Mouse (Mus musculus): ENCODE measurements around the gene Scd3.
"Not testable (repeated sequence)": the region's sequence is repeated elsewhere in the genome, so short reads cannot be mapped to it uniquely, and the experiment has no call there.

Gene Scd3

DNA sequence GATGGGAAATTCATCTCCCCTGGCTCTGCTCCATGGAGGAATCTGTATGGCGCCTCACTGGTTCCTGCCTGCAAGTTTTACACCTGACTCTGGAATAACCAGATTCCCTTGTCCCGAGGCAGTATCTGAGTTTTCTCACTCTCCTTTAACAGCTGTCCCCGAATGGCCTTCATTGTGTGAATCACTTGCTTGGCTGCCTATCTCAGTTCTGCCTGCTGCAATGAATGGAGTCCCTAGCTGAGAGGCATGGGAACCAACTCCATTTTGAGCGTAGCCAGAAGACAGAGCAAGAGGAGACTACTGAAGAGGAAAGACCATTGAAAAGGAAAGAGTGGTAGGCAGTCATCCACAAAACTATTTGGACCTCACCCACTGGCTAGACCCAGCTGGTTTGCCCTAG, 70.6 kb downstream of the Scd3 start:
- DNase-seq (ENCODE audit: low spot score), result no peak

DNA sequence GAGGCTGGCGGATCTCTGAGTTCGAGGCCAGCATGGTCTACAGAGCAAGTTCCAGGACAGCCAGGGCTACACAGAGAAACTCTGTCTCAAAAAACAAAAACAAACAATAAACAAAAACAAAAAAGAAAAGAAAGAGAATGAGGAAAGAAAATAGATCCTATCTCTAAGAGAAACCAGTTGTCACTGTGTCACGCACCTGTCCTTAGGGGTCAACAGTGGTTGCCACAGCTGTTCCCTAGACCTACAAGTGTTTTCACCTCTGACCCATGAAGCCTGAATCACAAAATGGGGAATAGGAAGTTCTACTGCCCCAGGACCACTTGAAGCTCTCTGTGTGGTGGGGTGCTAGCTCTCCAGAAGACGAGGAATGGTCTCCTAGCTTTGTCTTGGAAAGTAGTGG, 71.4 kb downstream of the Scd3 start:
- no peak for DNase-seq (ENCODE audit: low spot score)

DNA sequence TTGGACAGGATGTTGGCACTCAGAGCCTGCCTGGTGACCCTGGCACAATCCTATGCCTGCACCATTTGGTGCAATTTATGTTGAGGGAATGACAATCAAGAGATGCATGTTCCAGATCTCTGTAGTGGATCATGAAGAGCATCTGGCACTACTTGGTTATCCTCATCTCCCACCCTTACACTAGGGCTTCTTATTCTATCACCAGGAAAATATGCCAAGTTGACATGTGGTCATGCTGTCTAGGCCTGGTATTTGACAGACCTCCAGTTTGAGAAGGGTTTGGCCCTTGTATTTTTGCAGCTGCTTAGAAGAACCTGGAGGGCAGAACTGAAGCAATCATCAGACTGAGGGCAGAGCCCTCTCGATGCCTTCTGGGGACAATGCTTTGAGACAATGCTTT, 72.3 kb downstream of the Scd3 start:
- no peak for DNase-seq (ENCODE audit: low spot score)

DNA sequence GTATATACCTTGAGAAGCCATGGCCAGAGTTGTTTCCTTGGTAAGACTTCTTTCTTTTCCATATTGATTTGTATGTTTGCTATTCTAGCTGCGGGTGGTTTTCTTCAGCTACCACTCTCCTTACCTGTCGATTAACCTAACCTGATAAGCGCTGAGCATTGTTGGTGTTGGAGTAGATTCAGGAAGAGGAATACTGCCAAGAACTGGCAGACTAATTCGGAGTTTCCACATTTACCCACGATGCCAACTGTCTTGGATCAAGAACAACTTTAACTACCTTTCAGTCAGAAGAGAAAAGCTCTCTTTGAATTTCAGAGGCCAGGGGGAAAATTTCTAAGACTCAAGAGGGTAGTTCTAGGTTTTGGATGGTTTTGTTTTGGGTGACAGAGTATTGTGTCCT, 73.8 kb downstream of the Scd3 start:
- no peak for DNase-seq (ENCODE audit: low spot score)

DNA sequence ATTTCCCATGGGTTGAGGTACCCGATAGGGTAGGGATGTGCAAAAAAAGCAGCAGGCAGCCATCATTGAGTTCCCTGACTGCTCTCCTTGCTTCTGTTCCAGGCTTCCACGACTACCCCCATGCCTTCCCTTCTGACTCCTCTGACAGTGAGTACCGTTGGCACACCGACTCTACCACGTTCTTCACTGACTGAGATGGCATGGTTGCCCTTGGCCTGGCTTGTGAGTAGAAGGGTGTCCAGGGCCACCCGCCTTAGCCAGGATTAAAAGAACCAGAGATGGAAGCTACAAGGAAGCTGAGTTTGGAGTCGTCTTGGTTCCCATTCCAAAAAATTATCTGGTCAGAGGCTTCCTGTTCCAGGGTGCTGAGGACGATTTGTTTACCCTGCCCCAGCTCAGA, 74.9 kb downstream of the Scd3 start:
- no peak for DNase-seq (ENCODE audit: low spot score)

DNA sequence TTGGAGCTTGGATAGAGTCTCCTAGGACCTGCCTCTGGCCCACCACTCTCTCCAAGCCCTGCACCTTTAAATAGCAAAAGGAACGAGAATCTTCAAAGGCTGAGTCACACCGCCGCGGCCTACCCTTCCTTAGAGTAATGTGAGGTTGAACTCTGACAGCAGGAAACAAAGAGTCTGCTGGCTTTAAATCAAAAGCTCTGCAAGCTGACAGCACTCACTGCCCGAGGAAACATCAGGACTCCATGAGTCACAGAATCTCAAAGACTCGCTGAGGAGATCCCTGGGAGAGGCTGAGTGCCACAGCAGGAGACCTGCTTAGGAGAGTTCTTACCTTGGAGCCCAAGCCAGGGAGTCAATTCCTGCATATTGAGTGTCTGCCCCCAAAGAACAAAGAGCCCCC, 77.7 kb downstream of the Scd3 start:
- DNase-seq (ENCODE audit: low spot score), result no peak

DNA sequence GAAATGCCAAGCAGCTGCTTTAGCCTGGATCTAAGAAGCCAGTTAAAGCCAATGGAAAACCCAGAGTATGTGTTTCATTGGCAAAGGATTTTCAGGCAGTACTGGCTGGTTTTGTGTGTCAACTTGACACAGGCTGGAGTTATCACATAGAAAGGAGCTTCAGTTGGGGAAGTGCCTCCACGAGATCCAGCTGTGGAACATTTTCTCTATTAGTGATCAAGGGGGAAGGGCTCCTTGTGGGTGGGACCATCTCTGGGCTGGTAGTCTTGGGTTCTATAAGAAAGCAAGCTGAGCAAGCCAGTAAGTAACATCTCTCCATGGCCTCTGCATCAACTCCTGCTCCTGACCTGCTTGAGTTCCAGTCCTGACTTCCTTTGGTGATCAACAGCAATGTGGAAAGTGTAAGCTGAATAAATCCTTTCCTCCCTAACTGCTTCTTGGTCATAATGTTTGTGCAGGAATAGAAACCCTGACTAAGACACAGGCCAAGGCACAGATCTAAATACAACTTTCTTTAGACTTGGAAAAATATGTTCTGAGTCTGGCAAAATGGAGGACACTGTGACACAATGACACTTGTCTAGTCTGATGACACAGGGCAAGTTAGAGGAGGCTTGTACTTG, 78.9 kb downstream of the Scd3 start:
- DNase-seq (ENCODE audit: low spot score), result not testable (repeated sequence)

DNA sequence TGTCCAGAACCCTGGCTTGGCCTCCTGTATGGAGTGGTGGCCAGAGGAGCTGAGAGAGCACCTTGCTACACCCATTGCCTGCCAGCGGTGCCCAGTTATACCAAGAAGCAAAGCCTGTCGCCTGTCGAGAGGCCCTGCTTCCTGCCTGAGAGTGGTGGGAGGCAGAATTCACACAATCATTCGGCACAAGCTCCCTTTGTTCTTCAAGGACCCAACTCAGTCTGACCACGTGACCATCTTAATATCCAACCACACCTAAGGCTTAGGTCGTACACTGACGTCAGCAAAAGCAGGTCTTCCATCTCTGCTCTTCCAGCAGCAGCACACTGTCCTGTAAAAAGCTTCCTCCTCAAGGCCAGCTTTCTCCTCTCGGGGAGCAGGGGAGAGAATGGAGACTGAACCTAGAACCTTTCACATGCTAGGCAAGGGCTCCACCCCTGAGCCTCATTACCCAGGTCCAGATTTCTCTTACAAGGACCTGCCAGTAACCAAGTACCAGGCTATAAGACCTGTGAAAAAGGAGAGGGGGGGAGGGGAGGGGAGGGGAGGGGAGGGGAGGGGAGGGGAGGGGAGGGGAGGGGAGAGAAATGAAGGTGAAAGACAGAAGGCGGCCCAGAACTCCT, 79.6 kb downstream of the Scd3 start:
- DNase-seq (ENCODE audit: low spot score), result no peak

DNA sequence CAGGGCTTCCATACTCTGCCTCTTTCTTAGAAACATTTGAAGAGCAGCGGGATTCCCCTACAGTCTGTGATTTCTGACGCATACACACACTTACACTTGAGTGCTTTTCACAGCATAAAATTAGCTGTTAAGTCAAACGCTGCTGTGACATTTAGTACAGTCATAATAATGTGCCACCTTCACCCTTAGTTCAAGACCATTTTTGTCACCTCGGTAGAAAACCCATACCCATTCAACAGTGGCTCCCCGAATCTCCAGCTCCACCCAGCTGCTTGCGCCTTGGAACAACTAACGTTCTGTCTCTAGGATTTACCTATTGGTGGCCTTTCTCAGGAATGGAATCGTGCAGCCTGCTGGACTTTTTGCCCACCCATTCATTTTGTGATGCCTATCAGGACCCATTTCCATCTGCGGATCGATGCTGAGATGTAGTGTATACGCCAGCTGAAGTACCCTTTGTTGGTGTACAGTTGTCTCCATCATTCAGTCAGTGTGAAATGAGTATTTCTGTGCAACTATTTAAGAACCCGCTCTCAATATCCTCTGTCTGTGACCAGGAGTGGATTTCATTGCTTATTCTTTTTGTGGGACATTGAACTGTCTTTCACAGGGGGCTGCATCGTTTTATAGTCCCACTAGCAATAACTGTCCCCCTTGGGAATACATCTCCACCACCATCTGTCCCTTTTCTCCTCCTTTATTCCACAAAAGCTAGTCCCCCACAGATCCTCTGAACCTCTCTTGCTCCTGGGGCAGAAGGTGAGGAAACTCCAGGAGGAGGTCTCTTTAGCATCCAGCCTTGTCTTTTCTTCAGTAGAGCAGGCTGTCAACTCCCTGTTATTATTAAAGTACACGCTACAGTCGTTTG, 80.3 kb downstream of the Scd3 start:
- no peak for DNase-seq (ENCODE audit: low spot score)

DNA sequence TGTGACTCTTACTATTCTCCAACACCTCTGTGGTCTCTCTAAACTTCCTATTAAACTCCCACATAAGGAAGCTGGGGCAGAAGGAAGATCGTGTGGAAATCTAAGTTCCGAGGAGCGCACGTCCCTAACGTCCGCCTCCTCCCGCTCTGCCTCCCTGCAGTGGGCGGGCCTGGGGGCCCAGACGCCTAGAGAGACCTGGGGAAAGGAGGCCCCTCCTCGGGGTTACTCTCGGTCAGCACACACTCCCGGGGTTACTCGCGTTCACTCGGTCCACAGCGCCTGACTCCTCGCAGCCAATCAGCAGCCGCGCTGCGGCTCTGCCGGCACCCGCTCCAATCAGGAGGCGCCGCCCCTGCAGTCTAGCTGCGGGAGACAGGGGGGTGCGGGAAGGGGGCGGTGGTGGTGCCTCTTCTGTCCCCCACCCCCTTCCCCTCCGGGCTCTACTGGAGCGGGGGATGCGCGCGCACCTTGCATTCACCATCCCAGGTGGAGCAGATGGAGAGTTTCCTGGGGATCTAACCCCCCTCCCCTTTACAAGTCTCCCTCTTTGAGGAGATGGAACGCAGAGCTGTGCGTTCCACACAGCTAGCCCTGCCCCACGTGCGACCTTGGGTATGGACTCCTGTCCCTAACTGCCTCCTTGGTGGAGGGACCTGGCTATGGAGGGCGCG, 81.1 kb downstream of the Scd3 start:
- DNase-seq (ENCODE audit: low spot score), result peak; percentile 79

DNA sequence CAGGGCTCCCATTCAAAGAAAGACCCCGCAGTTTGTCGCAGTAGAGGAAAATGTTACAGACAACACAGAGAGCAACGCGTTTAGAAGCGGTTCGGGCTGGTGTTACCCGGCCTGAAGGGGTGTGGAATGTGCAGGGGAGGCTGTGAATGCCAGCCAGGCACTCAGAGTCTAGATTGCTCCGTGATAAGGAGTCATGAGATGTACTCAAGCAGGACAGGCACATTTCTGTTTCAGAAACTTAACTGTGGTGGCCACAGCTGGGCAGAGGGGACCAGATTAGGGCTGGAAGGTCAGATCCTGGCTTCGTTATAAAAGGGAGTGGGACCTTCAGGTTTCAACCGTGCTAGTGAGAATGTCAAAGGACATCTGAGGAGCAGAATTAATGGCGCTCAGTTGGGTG, 81.7 kb downstream of the Scd3 start:
- DNase-seq (ENCODE audit: low spot score), result no peak

DNA sequence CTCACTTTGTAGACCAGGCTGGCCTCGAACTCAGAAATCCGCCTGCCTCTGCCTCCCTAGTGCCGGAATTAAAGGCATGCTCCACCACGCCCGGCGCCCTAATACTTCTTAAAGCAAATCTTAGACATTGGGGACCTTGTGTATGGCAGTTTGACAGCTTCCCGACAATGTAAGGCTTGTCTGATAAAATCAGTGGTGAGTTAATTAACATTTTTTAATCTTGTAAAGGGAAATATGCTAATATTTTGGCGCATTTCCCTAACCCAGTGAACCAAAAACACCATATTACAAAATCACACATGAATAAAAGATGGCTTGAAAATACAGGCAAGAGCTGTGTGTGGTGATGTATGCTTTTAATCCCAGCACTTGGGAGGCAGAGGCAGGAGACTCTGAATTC, 82.5 kb downstream of the Scd3 start:
- DNase-seq (ENCODE audit: low spot score), result no peak

DNA sequence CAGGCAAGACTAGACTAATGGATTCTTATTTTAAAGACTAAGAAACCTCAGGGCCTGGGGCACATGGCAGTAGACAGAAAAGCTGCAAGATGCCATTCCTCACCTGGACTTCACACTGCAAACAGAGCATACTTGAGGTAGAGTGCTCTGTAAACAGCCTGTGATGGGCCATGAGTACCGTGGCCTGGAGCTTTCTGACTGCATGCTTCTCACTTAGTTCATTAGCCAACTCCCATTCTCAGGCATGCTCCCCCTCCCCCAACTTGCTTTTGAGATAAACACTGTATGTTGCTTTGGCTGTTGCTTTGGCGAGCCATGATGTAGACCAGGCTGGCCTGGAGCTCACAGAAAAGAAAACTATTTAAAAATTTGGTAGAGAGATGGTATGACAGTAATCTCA, 83.0 kb downstream of the Scd3 start:
- no peak for DNase-seq (ENCODE audit: low spot score)

DNA sequence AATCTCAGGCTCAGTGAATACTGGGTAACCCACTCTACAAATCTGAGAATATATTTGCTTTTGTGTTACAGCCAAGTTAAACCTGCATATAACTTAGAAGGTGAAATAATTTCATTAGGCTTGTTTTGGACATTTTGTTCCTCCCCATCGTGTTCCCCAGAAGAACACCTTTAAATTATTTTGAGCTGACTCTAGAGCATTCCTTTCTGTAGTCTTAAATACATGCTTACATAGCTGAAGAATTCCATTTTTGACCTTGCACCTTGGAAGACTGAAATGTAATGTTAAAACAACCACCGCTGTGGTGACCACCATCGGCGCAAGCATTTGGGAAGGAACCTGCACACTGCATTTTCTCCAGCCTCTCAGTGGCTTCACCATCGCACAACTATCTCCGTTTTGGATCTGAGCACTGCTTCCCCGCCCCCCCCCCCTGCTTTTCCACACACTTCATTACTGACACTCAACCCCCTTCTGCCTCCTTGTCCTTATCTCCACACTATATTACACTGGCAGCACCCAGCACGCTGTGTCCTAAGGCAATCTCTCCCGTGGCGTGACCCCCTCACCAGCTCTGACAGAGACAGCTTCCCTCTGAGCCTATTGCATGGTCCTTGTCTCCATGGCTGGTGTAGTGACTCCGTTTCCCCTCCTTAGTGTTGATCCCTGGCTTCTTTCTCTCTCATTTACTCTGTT, 84.5 kb downstream of the Scd3 start:
- DNase-seq (ENCODE audit: low spot score), result no peak

DNA sequence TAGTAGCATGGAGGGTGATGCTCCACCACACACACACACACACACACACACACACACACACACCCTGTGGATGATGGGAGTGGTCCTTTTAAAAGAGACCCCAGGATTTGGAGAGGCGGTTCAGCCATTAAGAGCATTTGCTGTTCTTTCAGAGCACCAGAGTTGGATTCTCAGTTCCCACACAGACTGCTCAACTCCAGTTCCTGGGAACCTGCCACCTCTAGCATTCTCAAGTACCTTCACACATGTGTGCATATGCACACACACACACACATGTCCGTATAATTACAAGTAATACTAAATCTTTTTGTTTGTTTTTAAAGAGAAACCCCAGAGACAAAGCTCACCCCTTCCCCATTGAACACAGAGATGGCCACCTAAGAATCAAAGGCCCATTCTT, 89.0 kb downstream of the Scd3 start:
- no peak for DNase-seq (ENCODE audit: low spot score)

DNA sequence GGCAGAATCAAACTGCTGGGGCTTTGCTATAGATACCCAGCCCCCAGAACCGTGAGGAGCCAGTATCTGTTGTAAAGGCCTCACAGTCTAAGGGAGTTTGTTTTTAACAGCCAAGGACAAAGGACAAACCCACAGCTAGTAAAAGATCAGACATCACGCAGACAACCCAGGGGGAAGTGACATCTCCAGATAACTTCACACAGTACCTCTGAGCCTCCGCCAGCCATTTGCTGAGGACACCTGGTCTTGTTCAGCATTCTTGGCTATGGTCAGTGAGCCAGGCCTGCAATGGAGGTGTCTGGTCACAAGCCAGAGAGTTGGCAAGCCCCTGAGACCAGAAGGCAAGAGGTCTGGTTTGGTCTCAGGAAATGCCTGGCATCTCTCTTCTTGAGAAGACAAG, 89.4 kb downstream of the Scd3 start:
- no peak for DNase-seq (ENCODE audit: low spot score)

DNA sequence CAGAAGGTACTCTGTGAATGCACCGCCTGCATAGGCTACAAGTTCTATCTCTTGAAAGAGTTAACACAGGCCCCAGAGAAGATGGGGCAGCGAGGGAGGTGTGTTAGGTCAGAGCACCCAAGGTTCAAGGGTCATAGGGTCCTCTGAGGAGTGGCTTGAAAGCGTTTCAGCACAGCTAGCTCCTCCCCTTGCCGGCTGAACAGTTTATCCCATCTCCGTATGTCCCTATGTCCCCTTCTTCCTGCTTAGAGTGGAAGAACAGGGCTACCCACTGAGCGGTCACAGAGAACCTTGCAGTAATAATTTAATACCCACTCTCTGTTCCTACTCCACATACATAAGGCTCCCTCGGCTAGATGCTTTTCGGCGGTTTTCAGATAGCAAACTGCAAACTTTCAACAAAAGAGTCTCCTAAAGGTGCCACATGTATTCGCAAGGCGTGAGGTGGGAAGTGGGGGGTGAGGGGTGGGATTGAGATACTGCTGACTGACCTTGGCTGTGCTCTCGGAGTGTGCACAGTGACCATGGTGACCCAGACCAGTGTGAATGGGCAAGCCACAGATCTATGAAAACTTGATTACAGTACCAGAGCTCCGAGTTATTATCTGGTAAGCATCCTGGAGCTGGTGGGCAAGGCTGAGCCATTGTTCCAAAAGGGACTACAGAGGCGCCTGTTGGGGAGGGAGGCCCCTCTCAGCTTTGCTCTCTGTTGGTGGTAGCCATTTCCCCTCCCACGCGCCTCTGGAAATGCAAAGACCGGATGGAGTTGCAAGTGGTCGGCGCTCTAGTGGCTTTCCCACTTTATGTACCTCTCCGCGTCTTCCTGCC, 90.1 kb downstream of the Scd3 start, which contains the start of gene Scd2:
TSS of gene Scd2 (plus strand) at position 734 of the 828 bp plus-strand sequence.
- no peak for DNase-seq (ENCODE audit: low spot score)
